Mouse (Mus musculus) gastrocnemius, postnatal 4 days (tissue): Measurements from ENCODE around the gene Mbl1. TPM values are rescaled to one million over a fixed set of nuclear protein-coding genes. Genes with fewer than 3 reads are reported as not detected.

ENCODE experiments used
- DNase-seq, 2 experiments: peaks; one replicate each; pipeline ENCODE4 v3.0.0; 2021 to 2022; ENCODE audit warnings: low spot score in 2 of 2, mixed read lengths in 2 of 2
- long read RNA-seq, 2 experiments: library from polyadenylated mRNA; stranded (forward); transcript quantifications; one replicate each; pipeline ENCODE4 v2.0.0; 2021
- total RNA-seq, 2 experiments: library from RNA; stranded (reverse); gene quantifications; 2 replicates each; pipeline ENCODE4 v1.2.3; 2021

The Mbl1 gene
- under 1 TPM in 1 of 2 experiments, not detected in 1; 0.80 TPM for total RNA-seq
- long read RNA-seq, experiment 1: 0 reads
- long read RNA-seq, experiment 2: 0 reads

- DNase-seq: no peak
Measured at GRCm38 (mm10) chr14:41151220-41151898, at the start of gene Mbl1. Gene Mbl1 (plus strand): TSS chr14:41151458.

GRCm38 (mm10) chr14:41102269-41102668, 49.0 kb upstream of the Mbl1 start:
- DNase-seq: no peak

- DNase-seq: no peak
Measured at GRCm38 (mm10) chr14:41104853-41105444, 46.3 kb upstream of the Mbl1 start, which contains the start of gene Mat1a. Gene Mat1a (plus strand): TSS chr14:41105035.

GRCm38 (mm10) chr14:41111031-41111668, 40.1 kb upstream of the Mbl1 start:
- DNase-seq: no peak

- no peak for DNase-seq
Measured at GRCm38 (mm10) chr14:41112944-41113343, 38.3 kb upstream of the Mbl1 start.

- DNase-seq: no peak
Measured at GRCm38 (mm10) chr14:41116271-41116670, 35.0 kb upstream of the Mbl1 start.

GRCm38 (mm10) chr14:41124683-41125082, 26.6 kb upstream of the Mbl1 start:
- no peak for DNase-seq

GRCm38 (mm10) chr14:41127997-41128396, 23.3 kb upstream of the Mbl1 start:
- DNase-seq: no peak

- no peak for DNase-seq
Measured at GRCm38 (mm10) chr14:41131540-41131939, 19.7 kb upstream of the Mbl1 start, which contains the start of gene Sftpa1. Gene Sftpa1 (plus strand): TSS chr14:41131782.

- no peak for DNase-seq
Measured at GRCm38 (mm10) chr14:41137006-41137405, 14.3 kb upstream of the Mbl1 start.

GRCm38 (mm10) chr14:41140686-41141085, 10.6 kb upstream of the Mbl1 start:
- no peak for DNase-seq

- DNase-seq: no peak
Measured at GRCm38 (mm10) chr14:41146035-41146434, 5.2 kb upstream of the Mbl1 start.

- DNase-seq: no peak
Measured at GRCm38 (mm10) chr14:41146922-41147321, 4.3 kb upstream of the Mbl1 start.

GRCm38 (mm10) chr14:41147356-41147755, 3.9 kb upstream of the Mbl1 start:
- DNase-seq: no peak

GRCm38 (mm10) chr14:41160076-41160475, 8.8 kb downstream of the Mbl1 start:
- DNase-seq: no peak

GRCm38 (mm10) chr14:41160743-41161142, 9.5 kb downstream of the Mbl1 start:
- DNase-seq: no peak

GRCm38 (mm10) chr14:41162663-41163062, 11.4 kb downstream of the Mbl1 start:
- DNase-seq: no peak

GRCm38 (mm10) chr14:41167278-41167677, 16.0 kb downstream of the Mbl1 start:
- DNase-seq: no peak

- no peak for DNase-seq
Measured at GRCm38 (mm10) chr14:41168567-41168966, 17.3 kb downstream of the Mbl1 start.

- DNase-seq: no peak
Measured at GRCm38 (mm10) chr14:41170514-41170913, 19.3 kb downstream of the Mbl1 start.

- DNase-seq: no peak
Measured at GRCm38 (mm10) chr14:41174802-41175201, 23.5 kb downstream of the Mbl1 start.
